Mouse (Mus musculus) heart, postnatal 0 days (tissue): Measurements from ENCODE around the gene Lce1e.

Source experiments
- CTCF ChIP-seq: IDR thresholded peaks from 2 replicates; pipeline ENCODE4 v1.5.1; 2016; ENCODE audit warnings: antibody characterized with exemption, control low read depth, low read depth
- EP300 ChIP-seq: IDR thresholded peaks from 2 replicates; pipeline ENCODE4 v1.6.1; 2016; ENCODE audit warnings: antibody characterized with exemption, low read depth

- no peak for TF ChIP-seq CTCF
- no peak for TF ChIP-seq EP300
Measured at GRCm38 (mm10) chr3:92687110-92687509, 21.8 kb downstream of the Lce1e start, which contains the start of gene Lce1d.
